Mouse (Mus musculus) CH12.LX (cell line): Measurements from ENCODE around the gene Fam84b. TPM values are rescaled to one million over a fixed set of nuclear protein-coding genes. Genes with fewer than 3 reads are reported as not detected.

Experiments used
- DNase-seq: peaks from one replicate; pipeline ENCODE4 v3.0.0-alpha.2; 2013; ENCODE audit errors: extremely low read depth
- H3K27ac ChIP-seq: 2 replicates; pipeline ENCODE4 v1.5.1; 2012; ENCODE audit warnings: low read depth, mild to moderate bottlenecking, control low read depth, moderate library complexity; ENCODE audit not compliant: insufficient read depth
- H3K27me3 ChIP-seq: replicated peaks from 2 replicates; pipeline ENCODE3; 2012; ENCODE audit warnings: inconsistent platforms
- H3K36me3 ChIP-seq, 2 experiments: replicated peaks in 1 of 2; 2 replicates each; pipeline versions ENCODE3 to v1.6.1; 2012; ENCODE audit warnings: inconsistent platforms in 1 of 2, low read length in 1 of 2, mild to moderate bottlenecking in 1 of 2, mixed read lengths in 1 of 2, moderate library complexity in 1 of 2; ENCODE audit not compliant: control insufficient read depth in 1 of 2, insufficient read depth in 1 of 2
- H3K4me1 ChIP-seq, 2 experiments: 2 replicates each; pipeline ENCODE4 v1.6.1; 2012; ENCODE audit warnings: inconsistent platforms in 1 of 2, moderate library complexity in 1 of 2; ENCODE audit not compliant: insufficient read depth in 2 of 2, control insufficient read depth in 1 of 2
- H3K4me2 ChIP-seq: 2 replicates; pipeline ENCODE4 v1.6.1; 2012; ENCODE audit warnings: low read depth, mild to moderate bottlenecking, control low read depth; ENCODE audit not compliant: poor library complexity, insufficient read depth, severe bottlenecking
- H3K4me3 ChIP-seq, 3 experiments: fragments of 150-350 bp in 1 of 3; sonication (generic) in 1 of 3; replicated peaks in 1 of 3; 2 replicates each; pipeline versions ENCODE3 to v1.5.1; 2011 to 2012; ENCODE audit warnings: low read depth in 2 of 3, low read length in 2 of 3, mild to moderate bottlenecking in 2 of 3, moderate library complexity in 2 of 3, control low read depth in 1 of 3, improper control_type of control experiment in 1 of 3, inconsistent platforms in 1 of 3, mixed read lengths in 1 of 3; ENCODE audit not compliant: poor library complexity in 1 of 3
- H3K79me2 ChIP-seq: replicated peaks from 2 replicates; pipeline ENCODE4 v1.6.1; 2012; ENCODE audit warnings: mild to moderate bottlenecking, moderate library complexity; ENCODE audit not compliant: control insufficient read depth, poor library complexity, insufficient read depth, severe bottlenecking; ENCODE audit errors: extremely low read depth
- H3K9ac ChIP-seq: 2 replicates; pipeline ENCODE4 v1.6.1; 2012; ENCODE audit warnings: low read depth, mild to moderate bottlenecking, control low read depth, moderate library complexity; ENCODE audit not compliant: insufficient read depth
- H3K9me3 ChIP-seq: replicated peaks from 2 replicates; pipeline ENCODE3; 2012; ENCODE audit warnings: low read length, inconsistent platforms, mixed read lengths
- CHD1 ChIP-seq: IDR thresholded peaks from 2 replicates; pipeline ENCODE4 v1.6.1; 2012; ENCODE audit warnings: low read depth, low read length, improper control_type of control experiment, inconsistent platforms
- CHD2 ChIP-seq: IDR thresholded peaks from 2 replicates; pipeline ENCODE4 v1.6.1; 2011; ENCODE audit warnings: low read length, improper control_type of control experiment
- CTCF ChIP-seq, 2 experiments: IDR thresholded peaks in 1 of 2; conservative IDR thresholded peaks in 1 of 2; 2 replicates each; pipeline ENCODE4 v1.5.1; 2011 to 2012; ENCODE audit warnings: low read depth in 2 of 2, low read length in 2 of 2, improper control_type of control experiment in 1 of 2, inconsistent platforms in 1 of 2, mild to moderate bottlenecking in 1 of 2, moderate library complexity in 1 of 2
- E2F4 ChIP-seq: IDR thresholded peaks from 2 replicates; pipeline ENCODE4 v1.6.1; 2011; ENCODE audit warnings: low read depth, low read length, improper control_type of control experiment; ENCODE audit not compliant: insufficient replicate concordance
- ELF1 ChIP-seq: IDR thresholded peaks from 2 replicates; pipeline ENCODE4 v1.6.1; 2014; ENCODE audit warnings: low read depth, mild to moderate bottlenecking, inconsistent platforms, low read length, improper control_type of control experiment
- HCFC1 ChIP-seq: IDR thresholded peaks from 2 replicates; pipeline ENCODE4 v1.6.1; 2012; ENCODE audit warnings: low read depth, mild to moderate bottlenecking, inconsistent platforms, low read length, improper control_type of control experiment
- IRF4 ChIP-seq: IDR thresholded peaks from 2 replicates; pipeline ENCODE4 v1.6.1; 2014; ENCODE audit warnings: low read depth, mild to moderate bottlenecking, inconsistent platforms, low read length, improper control_type of control experiment
- JUN ChIP-seq: IDR thresholded peaks from 2 replicates; pipeline ENCODE4 v1.6.1; 2011; ENCODE audit warnings: low read depth, mild to moderate bottlenecking, low read length, improper control_type of control experiment, moderate library complexity; ENCODE audit not compliant: insufficient read depth
- JUND ChIP-seq: conservative IDR thresholded peaks from 2 replicates; pipeline ENCODE4 v1.6.1; 2011; ENCODE audit warnings: low read depth, low read length, improper control_type of control experiment
- KAT2A ChIP-seq: IDR thresholded peaks from 2 replicates; pipeline ENCODE4 v1.6.1; 2012; ENCODE audit warnings: low read length, improper control_type of control experiment, inconsistent platforms; ENCODE audit not compliant: insufficient replicate concordance
- MAFK ChIP-seq: IDR thresholded peaks from 2 replicates; pipeline ENCODE4 v1.6.1; 2011; ENCODE audit warnings: low read length, improper control_type of control experiment; ENCODE audit not compliant: insufficient replicate concordance
- MAZ ChIP-seq: IDR thresholded peaks from 2 replicates; pipeline ENCODE4 v1.6.1; 2012; ENCODE audit warnings: low read depth, mild to moderate bottlenecking, inconsistent platforms, low read length, improper control_type of control experiment, moderate library complexity
- MEF2A ChIP-seq: IDR thresholded peaks from 2 replicates; pipeline ENCODE4 v1.6.1; 2014; ENCODE audit warnings: low read depth, mild to moderate bottlenecking, inconsistent platforms, low read length, improper control_type of control experiment, borderline replicate concordance
- NELFE ChIP-seq: IDR thresholded peaks from 2 replicates; pipeline ENCODE4 v1.6.1; 2011; ENCODE audit warnings: low read depth, low read length, improper control_type of control experiment
- PAX5 ChIP-seq: IDR thresholded peaks from 2 replicates; pipeline ENCODE4 v1.6.1; 2012; ENCODE audit warnings: low read length, inconsistent platforms, mixed read lengths
- POLR2A ChIP-seq: IDR thresholded peaks from 2 replicates; pipeline ENCODE4 v1.6.1; 2011; ENCODE audit warnings: low read depth, mild to moderate bottlenecking, improper control_type of control experiment, low read length
- RAD21 ChIP-seq: IDR thresholded peaks from 2 replicates; pipeline ENCODE4 v1.6.1; 2011; ENCODE audit warnings: low read depth, mild to moderate bottlenecking, low read length, improper control_type of control experiment, moderate library complexity
- SIN3A ChIP-seq: IDR thresholded peaks from 2 replicates; pipeline ENCODE4 v1.6.1; 2012; ENCODE audit warnings: low read length, improper control_type of control experiment, inconsistent platforms
- SMC3 ChIP-seq: IDR thresholded peaks from 2 replicates; pipeline ENCODE4 v1.6.1; 2011; ENCODE audit warnings: low read depth, low read length, improper control_type of control experiment
- TBP ChIP-seq: conservative IDR thresholded peaks from 2 replicates; pipeline ENCODE4 v1.6.1; 2011; ENCODE audit warnings: low read depth, low read length, improper control_type of control experiment
- TCF12 ChIP-seq: IDR thresholded peaks from 2 replicates; pipeline ENCODE4 v1.6.1; 2014; ENCODE audit warnings: low read depth, mild to moderate bottlenecking, inconsistent platforms, low read length, improper control_type of control experiment
- ZC3H11A ChIP-seq: IDR thresholded peaks from 2 replicates; pipeline ENCODE4 v1.6.1; 2012; ENCODE audit warnings: low read depth, mild to moderate bottlenecking, inconsistent platforms, low read length, improper control_type of control experiment
- ZKSCAN1 ChIP-seq: IDR thresholded peaks from 2 replicates; pipeline ENCODE4 v1.6.1; 2012; ENCODE audit warnings: low read depth, inconsistent platforms, low read length, improper control_type of control experiment, borderline replicate concordance
- dilution Hi-C: fragments of 300-500 bp; cut with MboI; formaldehyde crosslinking; loops from 2 replicates; pipeline ENCODE4 v1.14.3; 2020; ENCODE audit warnings: low sequenced_read_pairs; ENCODE audit not compliant: extremely low pct_unique_long_range_greater_than_20kb, extremely low pct_ligation_motif_present
- in situ Hi-C: fragments of 300-500 bp; cut with MboI; formaldehyde crosslinking; loops from 3 replicates; pipeline ENCODE4 v1.14.3; 2019; ENCODE audit warnings: low sequenced_read_pairs, low pct_ligation_motif_present, low pct_unique_long_range_greater_than_20kb, mixed read lengths
- polyA plus RNA-seq: library from polyadenylated mRNA; unstranded; fragments of >175 nt; gene quantifications from 2 replicates; pipeline ENCODE4 v1.2.1, GENCODE M21; 2012; ENCODE audit warnings: low read depth; ENCODE audit not compliant: insufficient read length
- total RNA-seq, 2 experiments: library from RNA; depleted of rRNA; stranded (reverse); fragments of 300-350 nt in 1 of 2; fragments of >200 nt in 1 of 2; gene quantifications; 2 replicates each; pipeline ENCODE4 v1.2.3; 2012 to 2014

Fam84b gene
- total and polyA plus RNA-seq, 3 experiments: 0.51 to 3.0 (median 0.76) TPM

- Histone ChIP-seq H3K79me2 (no peaks in the 10 kb centered on the region), H3K4me1 (no peaks in the 10 kb centered on the region), H3K9ac (no peak overlapping the region), H3K36me3 (no peaks in the 10 kb centered on the region)
- dilution Hi-C loops: no loop called here
- no peak for TF ChIP-seq JUND
- peak; percentile 74 for TF ChIP-seq MAFK
- TF ChIP-seq, all 38 proteins: peak for 1
- no peak for DNase-seq
- in situ Hi-C loops: no loop called here
- Histone ChIP-seq H3K27ac (no peak overlapping the region), H3K4me2 (no peak overlapping the region), H3K4me3 (no peak overlapping the region), H3K9me3 (no peaks in the 10 kb centered on the region), H3K27me3 (no peaks in the 10 kb centered on the region)
These were observed 42.5 kb upstream of the Fam84b start for GRCm38 (mm10) chr15:60896040-60896439.

DNA sequence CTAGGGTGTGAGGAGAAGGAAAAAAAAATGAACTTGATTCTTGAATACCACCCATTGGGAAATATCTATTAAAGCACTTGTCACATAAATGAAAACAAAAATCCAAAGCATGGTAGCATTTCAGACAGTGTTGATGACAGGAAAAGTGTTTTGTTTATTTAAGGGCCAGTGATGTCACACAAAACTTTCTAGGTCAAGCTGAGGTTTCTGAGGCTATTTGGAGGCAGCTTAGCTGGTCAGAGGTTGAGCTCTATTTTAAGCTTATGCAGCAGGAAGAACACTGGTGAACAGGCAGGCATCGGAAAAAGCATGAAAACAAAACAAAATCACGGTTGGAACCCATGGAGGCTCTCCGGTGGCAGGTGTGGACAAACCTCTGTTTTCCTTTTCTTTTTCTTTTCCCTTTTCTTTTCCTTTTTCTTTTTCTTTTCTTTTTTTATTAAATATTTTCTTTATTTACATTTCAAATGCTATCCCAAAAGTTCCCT is 39.4 kb upstream of the Fam84b start:
- H3K27ac ChIP-seq: no peak overlapping the region
- no peaks in the 10 kb centered on the region for H3K79me2 ChIP-seq
- dilution Hi-C loops: no loop called here
- H3K4me3 ChIP-seq: no peak overlapping the region
- no peaks in the 10 kb centered on the region for H3K4me1 ChIP-seq
- no peak overlapping the region for H3K4me2 ChIP-seq
- in situ Hi-C loops: no loop called here
- no peaks in the 10 kb centered on the region for H3K27me3 ChIP-seq
- no peaks in the 10 kb centered on the region for H3K9me3 ChIP-seq
- TF ChIP-seq MAZ (no peak), HCFC1 (no peak), NELFE (no peak)
- H3K36me3 ChIP-seq: no peaks in the 10 kb centered on the region
- no peak overlapping the region for H3K9ac ChIP-seq
- no peak for DNase-seq

DNA sequence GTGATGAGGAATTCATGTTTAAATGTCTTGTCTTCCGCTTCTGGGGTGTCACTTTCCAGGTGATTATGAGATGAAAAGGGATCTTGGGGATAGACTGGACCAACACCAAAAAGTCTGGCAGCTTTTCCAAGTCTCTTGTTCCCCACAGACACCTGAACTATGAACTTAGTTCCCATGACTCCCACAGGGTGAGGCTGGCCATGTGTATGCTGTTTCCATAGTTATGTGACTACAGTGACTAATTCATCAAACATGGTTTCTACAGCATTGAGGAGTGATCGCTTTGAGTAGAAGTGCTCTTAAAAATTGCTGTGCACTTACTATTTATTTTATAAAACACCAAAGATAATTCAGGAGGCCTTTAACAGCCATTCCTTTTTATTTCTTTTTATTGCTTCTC is 35.1 kb upstream of the Fam84b start:
- H3K79me2 ChIP-seq: no peaks in the 10 kb centered on the region
- H3K4me2 ChIP-seq: no peak overlapping the region
- no peak overlapping the region for H3K27ac ChIP-seq
- no peaks in the 10 kb centered on the region for H3K4me1 ChIP-seq
- H3K9me3 ChIP-seq: no peaks in the 10 kb centered on the region
- no peak for DNase-seq
- no peaks in the 10 kb centered on the region for H3K36me3 ChIP-seq
- H3K4me3 ChIP-seq: no peak overlapping the region
- dilution Hi-C loops (no loop called here), in situ Hi-C loops (no loop called here)
- no peaks in the 10 kb centered on the region for H3K27me3 ChIP-seq
- H3K9ac ChIP-seq: no peak overlapping the region
- TF ChIP-seq KAT2A (no peak), SMC3 (no peak), ZC3H11A (no peak), CHD2 (no peak), CTCF (conservative IDR thresholded peaks at IDR 0.05 in 1 of 2, IDR thresholded peaks at IDR 0.05 in 1 of 2; ENCODE audit: low read depth in 2 of 2, low read length in 2 of 2) (no peak), E2F4 (no peak), ELF1 (no peak), SIN3A (no peak), TCF12 (no peak), ZKSCAN1 (no peak), RAD21 (no peak), PAX5 (no peak), TBP (no peak), POLR2A (no peak), NELFE (no peak), CHD1 (no peak), MEF2A (no peak), IRF4 (no peak), JUND (no peak), JUN (no peak)
